Mouse (Mus musculus) CD4-positive, CD25-positive, alpha-beta regulatory T cell, adult 4 months (primary cell): ENCODE measurements around the gene Zfp609. TPM values are rescaled to one million over a fixed set of nuclear protein-coding genes. Genes with fewer than 3 reads are reported as not detected.

Experiments
- ATAC-seq: one replicate; pipeline ENCODE4 v1.8.0; 2017
- polyA plus RNA-seq, 2 experiments: library from polyadenylated mRNA; unstranded; fragments of 100-300 nt; shearing (Covaris generic); gene quantifications; one replicate each; pipeline ENCODE4 v1.2.1; 2017

The Zfp609 gene
- 1 to 10 TPM; 2.7 TPM for polyA plus RNA-seq

GRCm38 (mm10) chr9:65827344-65828015 lies at the start of gene Zfp609:
TSS of gene Zfp609 (minus strand) at chr9:65827564.
- peak; percentile 64 for ATAC-seq

DNA sequence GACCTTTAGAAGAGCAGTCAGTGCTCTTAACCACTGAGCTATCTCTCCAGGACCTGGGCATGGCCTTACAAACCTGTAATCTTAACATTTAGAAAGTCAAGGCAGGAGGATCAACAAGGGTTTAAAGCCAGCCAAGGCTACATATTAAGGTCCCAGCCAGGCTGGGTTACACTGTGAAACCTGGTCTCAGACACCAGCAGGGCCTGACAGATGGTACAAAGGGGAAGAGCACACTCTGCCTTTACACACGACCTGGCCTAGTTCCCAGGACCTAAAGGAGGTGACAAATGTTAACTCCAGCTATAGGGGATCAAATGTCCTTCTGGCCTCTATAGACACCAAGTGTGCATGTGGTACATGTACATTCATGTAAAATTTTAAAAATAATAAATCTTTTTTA lies 32.3 kb upstream of the Zfp609 start:
- no peak for ATAC-seq

DNA sequence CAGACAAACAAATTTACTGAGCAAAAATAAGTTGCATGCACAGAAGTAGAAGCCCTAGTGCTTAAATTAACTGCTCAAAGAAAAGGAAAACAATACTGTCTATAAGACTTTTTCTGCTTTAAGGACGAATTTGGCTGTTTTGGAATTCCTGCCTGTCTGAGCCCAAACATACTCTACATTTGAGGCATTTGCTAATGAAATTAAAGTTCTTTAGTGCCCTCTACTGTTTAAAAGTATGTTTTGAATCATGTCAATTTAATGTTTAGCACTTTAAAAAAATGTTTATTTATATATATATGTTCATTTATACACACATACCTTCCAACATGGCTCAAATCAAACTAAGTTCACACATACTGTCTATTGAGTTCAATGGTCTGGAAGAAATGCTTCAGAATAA lies 22.8 kb upstream of the Zfp609 start:
- no peak for ATAC-seq

GRCm38 (mm10) chr9:65848154-65848553 lies 20.8 kb upstream of the Zfp609 start:
- no peak for ATAC-seq

- ATAC-seq, result no peak
Observed at GRCm38 (mm10) chr9:65844421-65845165, 17.2 kb upstream of the Zfp609 start.

GRCm38 (mm10) chr9:65839841-65840240 lies 12.5 kb upstream of the Zfp609 start:
- ATAC-seq, result no peak

GRCm38 (mm10) chr9:65836916-65837315 lies 9.6 kb upstream of the Zfp609 start:
- ATAC-seq, result no peak

DNA sequence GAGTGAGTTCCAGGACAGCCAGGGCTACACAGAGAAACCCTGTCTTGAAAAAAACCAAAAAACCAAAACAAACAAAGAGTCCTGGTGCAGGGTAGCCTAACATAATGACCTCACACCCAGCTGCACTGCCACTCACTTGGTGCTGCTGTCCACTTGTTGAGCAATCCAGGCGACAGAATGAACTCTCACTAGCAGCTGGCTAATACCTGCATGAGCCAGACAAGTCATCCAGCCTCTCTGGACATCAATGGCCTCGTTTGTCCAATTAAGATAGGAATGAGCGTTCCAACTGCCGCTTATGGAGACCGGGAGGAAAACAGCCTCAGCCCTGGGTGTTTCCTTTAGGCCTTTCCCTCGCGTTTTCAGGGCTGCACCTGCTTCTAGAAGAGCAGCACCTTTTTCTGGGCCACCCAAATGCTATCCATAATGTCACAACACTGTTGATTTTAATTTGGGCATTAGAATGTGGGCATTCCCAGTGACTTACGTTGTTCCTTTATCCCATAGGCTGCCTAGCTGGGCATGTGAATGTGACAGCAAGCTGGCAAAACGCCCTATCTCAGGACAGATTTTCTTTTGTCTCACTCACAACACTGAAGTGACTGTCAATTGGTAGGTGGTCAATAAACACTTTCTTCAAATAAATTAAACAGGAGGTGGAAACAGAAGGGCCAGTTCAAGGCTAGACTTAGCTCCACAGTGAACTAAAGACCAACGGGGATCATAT lies 7.4 kb upstream of the Zfp609 start:
- no peak for ATAC-seq

GRCm38 (mm10) chr9:65833640-65834039 lies 6.3 kb upstream of the Zfp609 start:
- ATAC-seq, result no peak

DNA sequence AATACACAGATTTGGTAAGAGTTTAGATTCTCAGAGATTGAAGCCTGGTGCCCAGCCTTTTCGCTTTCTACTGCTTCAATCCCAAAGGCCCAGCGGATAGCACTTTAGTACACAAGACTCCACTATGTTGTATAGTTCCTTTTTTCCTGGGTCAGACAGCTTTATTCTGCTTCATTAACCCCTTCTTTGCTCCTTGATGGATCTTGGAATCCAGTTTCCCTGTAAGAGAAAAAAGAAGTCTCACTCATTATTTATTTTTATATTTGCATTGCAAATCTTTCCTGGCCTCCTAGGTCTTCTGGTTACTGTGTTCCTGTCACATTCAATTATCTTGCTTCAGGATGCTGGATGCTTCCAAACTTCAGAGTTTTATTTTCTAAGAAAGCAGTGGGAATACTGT lies 5.9 kb upstream of the Zfp609 start:
- ATAC-seq, result no peak

GRCm38 (mm10) chr9:65832041-65832440 lies 4.7 kb upstream of the Zfp609 start:
- ATAC-seq, result no peak

- ATAC-seq, result no peak
Observed at GRCm38 (mm10) chr9:65831164-65831563, 3.8 kb upstream of the Zfp609 start.

DNA sequence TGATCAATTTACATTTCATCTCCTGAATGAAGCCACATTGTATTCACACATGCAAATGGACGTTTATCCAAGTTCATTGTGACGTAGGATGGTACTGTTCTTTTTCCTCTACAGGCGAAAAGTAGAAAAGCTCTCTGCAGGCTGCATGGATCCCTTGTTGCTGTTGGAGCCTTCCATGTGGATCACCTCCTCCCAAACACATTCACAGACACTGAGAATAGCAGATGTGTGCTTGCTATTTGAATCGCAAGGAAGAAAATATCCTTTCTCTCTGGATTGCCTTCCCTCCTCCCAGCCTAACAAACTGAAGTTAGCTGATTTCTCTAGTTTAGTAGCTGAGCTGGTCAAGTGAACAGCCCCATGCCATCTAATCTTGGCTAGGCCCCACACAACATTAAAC lies 2.9 kb upstream of the Zfp609 start:
- ATAC-seq, result no peak

DNA sequence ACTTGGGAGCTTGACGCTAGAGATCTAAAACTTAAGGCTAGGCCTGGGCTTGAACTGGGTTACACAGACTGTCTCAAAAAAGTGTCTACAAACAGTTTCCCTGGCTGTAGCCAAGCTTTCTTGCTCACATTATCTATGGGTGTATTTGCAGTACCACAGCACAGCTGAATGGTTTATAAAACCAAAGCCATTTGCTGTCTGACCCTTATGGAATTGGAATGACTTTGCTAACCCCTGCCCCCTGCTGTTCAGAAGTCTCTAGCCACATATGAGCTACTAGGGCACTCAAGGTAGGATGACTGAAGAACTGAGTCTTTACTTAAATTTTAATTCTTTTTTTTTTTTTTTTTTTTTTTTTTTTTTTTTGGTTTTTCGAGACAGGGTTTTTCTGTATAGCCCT lies 2.0 kb upstream of the Zfp609 start:
- ATAC-seq, result peak; percentile 43

DNA sequence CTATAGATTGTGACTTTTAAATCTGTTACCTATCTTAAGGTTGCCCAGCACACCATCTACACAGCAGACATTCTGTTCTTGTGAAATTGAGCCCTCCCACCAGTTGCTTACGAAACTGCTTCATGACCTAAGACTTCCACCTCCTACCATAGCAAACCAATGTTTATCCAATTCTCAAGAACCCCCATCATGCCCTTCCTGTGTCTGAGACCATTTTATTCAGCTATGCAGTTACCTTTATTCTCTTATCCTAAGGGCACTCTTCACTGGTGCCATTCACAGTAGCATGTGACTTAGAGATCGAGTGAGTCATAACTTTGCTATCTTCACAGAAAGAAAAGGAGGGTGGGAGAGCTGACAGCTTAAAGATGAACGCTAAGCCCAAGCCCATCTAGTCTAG lies 1.1 kb upstream of the Zfp609 start:
- ATAC-seq, result peak; percentile 19

DNA sequence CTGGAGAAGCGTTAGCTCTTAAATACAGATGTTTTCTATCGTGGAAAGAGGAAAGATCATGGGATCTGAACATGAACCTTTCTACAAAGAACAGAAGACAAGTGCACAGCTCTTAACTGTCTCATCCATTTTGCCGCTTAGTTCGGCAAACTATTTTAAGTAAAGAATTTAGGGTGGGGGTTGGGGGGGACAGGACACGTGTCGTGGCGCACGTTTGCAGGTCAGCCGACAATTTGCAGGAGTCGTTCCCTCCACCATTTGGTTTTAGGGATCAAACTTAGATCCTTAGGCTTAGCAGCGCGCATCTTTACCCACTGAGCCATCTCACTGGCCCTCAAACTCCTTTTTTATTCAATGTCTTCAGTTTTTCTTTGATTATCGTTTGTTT lies 646 bp upstream of the Zfp609 start:
- no peak for ATAC-seq

DNA sequence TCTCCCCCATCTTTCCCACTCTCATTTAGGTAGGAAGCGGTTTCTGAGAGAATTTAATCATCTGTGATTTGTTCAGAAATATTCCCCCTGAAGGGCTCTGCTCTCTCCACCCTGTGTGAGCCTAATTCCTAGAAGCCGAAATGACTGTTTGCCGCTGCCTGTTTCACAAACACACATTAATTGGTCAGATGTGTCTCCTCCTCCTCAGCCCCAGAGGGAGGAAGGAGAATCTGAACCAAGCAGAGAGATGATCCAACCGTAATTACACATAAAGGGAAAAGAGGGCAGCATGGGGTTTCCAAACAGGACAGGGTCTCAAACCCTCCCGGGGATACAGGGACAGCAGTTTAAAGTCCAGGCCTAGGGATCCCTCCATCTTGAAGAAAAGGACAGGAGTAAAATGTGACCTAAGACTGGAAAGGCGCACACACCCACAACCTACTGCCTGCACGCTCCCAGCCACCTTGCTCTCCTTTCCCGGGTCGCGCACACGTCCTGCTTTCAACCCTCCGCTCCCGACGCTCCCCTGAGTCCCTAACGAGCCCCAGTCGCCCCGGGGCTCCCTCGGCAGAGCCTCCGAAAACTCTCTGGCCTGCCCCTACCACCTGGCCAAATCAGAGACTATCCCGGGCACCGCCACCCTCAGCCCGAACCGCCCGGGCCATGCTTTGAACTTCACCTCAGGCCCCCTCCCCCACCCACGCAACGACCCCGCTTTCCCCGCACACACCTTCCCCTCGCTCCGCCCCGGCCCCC lies 598 bp downstream of the Zfp609 start:
- ATAC-seq, result peak; percentile 29

DNA sequence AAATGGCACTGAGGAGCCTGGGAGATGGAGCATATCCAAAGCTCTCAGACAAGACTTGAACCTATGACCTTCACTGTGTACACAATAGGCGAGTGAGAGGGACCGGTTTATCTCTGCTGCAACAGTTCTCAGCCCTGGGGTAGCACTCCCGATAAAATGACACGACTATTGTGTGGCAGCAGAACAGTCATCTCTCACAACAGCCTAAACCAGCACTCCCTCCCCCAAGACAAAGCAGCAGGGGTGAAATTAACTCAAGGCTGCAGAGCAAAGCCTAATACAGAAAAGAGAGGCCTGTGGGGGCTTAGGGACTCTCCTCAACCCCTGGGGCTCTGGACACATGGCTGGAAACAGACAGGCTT lies 1.2 kb downstream of the Zfp609 start:
- peak; percentile 15 for ATAC-seq

- no peak for ATAC-seq
Observed at GRCm38 (mm10) chr9:65823716-65824462, 3.5 kb downstream of the Zfp609 start.

GRCm38 (mm10) chr9:65822011-65822410 lies 5.4 kb downstream of the Zfp609 start:
- no peak for ATAC-seq

GRCm38 (mm10) chr9:65820301-65820700 lies 7.1 kb downstream of the Zfp609 start:
- ATAC-seq, result no peak

DNA sequence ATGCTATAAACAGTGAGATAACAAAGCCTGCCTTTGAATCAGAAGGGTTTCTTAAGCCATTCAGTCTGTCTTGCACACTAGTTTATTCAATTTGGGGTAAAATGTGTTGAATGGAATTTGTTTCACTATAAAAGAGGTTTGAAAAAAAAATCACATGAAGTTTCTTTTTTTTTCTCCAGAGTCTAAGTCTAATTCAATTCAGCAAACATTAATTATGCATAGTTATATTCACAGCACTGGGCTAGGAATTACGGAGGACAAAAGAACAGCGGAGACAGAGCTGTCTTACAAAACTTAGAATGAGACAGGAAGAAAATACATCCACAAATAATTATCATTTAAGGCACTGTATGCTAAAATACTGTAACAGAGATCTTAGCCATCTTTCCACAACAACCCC lies 9.0 kb downstream of the Zfp609 start:
- no peak for ATAC-seq
